Mouse (Mus musculus) neural tube, embryonic 13.5 days (tissue): ENCODE measurements around the gene Rbpjl. TPM values are rescaled to one million over a fixed set of nuclear protein-coding genes. Genes with fewer than 3 reads are reported as not detected.

Experiments
- ATAC-seq: fragments of 200-750 bp; cut with Nextera tagmentation; 2 replicates; pipeline ENCODE4 v1.8.0; 2017; ENCODE audit warnings: low read depth, mild to moderate bottlenecking, moderate TSS enrichment, moderate library complexity
- H3K27ac ChIP-seq: fragments of 300-500 bp; sonication (generic); replicated peaks from 2 replicates; pipeline ENCODE4 v1.5.1; 2015; ENCODE audit warnings: moderate library complexity, mild to moderate bottlenecking, inconsistent platforms
- H3K27me3 ChIP-seq: fragments of 300-500 bp; sonication (generic); 2 replicates; pipeline ENCODE4 v1.6.1; 2015; ENCODE audit warnings: mild to moderate bottlenecking, inconsistent platforms
- H3K36me3 ChIP-seq: fragments of 300-500 bp; sonication (generic); 2 replicates; pipeline ENCODE4 v1.6.1; 2015; ENCODE audit warnings: mild to moderate bottlenecking, inconsistent platforms
- H3K4me1 ChIP-seq: fragments of 300-500 bp; sonication (generic); replicated peaks from 2 replicates; pipeline ENCODE4 v1.6.1; 2015; ENCODE audit warnings: inconsistent platforms
- H3K4me2 ChIP-seq: fragments of 300-500 bp; sonication (generic); 2 replicates; pipeline ENCODE4 v1.6.1; 2015; ENCODE audit warnings: inconsistent platforms, mild to moderate bottlenecking, moderate library complexity
- H3K4me3 ChIP-seq: fragments of 300-500 bp; sonication (generic); 2 replicates; pipeline ENCODE4 v1.5.1; 2015; ENCODE audit warnings: mild to moderate bottlenecking, inconsistent platforms
- H3K9ac ChIP-seq: fragments of 300-500 bp; sonication (generic); 2 replicates; pipeline ENCODE4 v1.6.1; 2015; ENCODE audit warnings: moderate library complexity, mild to moderate bottlenecking, inconsistent platforms
- H3K9me3 ChIP-seq: fragments of 300-500 bp; sonication (generic); 2 replicates; pipeline ENCODE4 v1.6.1; 2016; ENCODE audit warnings: inconsistent platforms
- WGBS: fragments of 180-500 bp; shearing (Covaris S2); methylation state at CpG from one replicate; pipeline ENCODE4 v1.1.7; 2015; 5-methylcytosine and 5-hydroxymethylcytosine counted together
- polyA plus RNA-seq: library from polyadenylated mRNA; unstranded; fragments of >200 nt; fragmentation: Nextera tagmentation; extraction: Ambion mirVana; gene quantifications from 2 replicates; pipeline ENCODE4 v1.2.1, GENCODE M21; 2015

The Rbpjl gene
- polyA plus RNA-seq, 1 experiment from 2014 or later: 0.08 TPM

GRCm38 (mm10) chr2:164403396-164404081, 598 bp downstream of the Rbpjl start:
- H3K9ac ChIP-seq: no peak overlapping the region
- peak overlapping the region; percentile 33; the same call in 1 of the 2 replicates for H3K4me3 ChIP-seq
- peaks cover 28% of the 10 kb centered on the region for H3K4me1 ChIP-seq
- ATAC-seq: no peak
- H3K27ac ChIP-seq: no peak overlapping the region
- no peaks in the 10 kb centered on the region for H3K36me3 ChIP-seq
- peak overlapping the region; percentile 25 for H3K4me2 ChIP-seq
- H3K27me3 ChIP-seq: peaks cover 99% of the 10 kb centered on the region
- 9% methylated on average over 14 of the region's 14 CpGs for WGBS
- no peaks in the 10 kb centered on the region for H3K9me3 ChIP-seq

DNA sequence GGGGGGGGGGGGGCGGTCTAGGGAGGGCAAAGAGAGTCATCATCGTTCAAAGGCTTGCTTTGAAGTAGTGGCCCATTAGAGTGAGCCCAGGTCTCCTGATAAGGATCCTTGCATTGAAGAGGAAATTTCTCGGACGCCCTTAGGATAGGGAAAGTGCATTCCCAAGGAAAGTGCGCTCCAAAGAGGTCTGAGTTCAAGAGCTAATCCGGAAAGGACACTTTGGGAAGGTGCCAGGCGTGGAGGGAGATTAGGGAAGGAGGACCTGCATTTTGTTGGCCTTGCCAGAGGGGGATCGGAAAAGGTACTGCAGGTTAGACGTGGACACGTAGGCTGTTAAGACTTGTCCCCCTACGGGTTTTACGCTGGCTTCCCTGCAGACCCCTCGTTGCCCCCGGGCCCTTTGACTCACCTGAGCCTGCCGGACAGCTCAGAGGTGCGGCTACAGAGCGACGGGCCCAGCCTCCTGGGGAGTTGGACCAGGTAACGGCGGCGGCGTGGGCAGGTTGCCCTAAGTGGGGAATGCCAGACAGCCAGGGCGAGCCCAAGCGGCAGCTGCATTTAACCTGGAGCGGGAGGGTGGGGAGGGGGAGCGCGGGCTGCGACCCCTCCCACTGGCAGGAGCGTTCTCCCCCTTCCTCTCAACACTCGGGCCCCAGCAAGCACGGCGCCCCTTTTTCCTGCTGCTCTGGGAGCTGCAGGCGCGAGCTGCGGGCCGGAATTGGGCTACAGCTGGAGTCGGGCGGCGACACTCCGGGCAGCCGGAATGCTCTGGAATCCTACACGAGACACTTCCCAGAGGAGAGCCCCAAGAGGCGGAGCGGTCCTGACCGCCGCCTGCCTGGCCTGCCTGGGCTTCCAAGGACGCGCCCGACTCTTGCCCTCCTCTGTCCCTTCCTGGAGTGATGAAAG, 1.4 kb downstream of the Rbpjl start:
- Histone ChIP-seq H3K27me3 (peaks cover 99% of the 10 kb centered on the region), H3K27ac (no peak overlapping the region), H3K4me1 (peaks cover 28% of the 10 kb centered on the region), H3K36me3 (no peaks in the 10 kb centered on the region), H3K9me3 (no peaks in the 10 kb centered on the region), H3K9ac (peak overlapping the region; percentile 59), H3K4me3 (peak overlapping the region; percentile 33), H3K4me2 (peak overlapping the region; percentile 59)
- ATAC-seq: no peak
- WGBS: 1% methylated on average over 49 of the region's 49 CpGs

GRCm38 (mm10) chr2:164405060-164405459, 2.1 kb downstream of the Rbpjl start, which contains the start of gene Matn4:
Matn4 (minus strand) TSS chr2:164405160.
- WGBS: 5% methylated on average over 9 of the region's 9 CpGs

DNA sequence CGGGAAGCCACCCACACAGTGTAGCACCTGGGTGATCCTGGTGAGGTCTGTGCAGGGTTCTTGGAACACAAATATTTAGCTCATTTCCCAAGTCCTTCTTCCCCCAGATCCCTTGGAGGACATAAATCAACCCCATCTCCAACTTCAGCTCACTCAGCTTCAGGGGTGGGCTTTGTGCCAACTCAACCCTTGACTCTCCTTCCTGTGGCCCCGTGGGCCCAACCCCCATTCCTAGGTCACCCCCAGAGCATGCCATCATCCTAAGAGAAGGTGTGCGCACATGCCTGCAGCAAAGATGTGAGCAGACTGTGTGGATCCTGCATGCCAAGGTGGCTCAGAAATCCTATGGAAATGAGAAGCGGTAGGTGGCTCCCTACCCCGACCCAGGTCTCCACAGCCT, 2.6 kb downstream of the Rbpjl start:
- no peaks in the 10 kb centered on the region for H3K36me3 ChIP-seq
- H3K9me3 ChIP-seq: no peaks in the 10 kb centered on the region
- WGBS: 42% methylated on average over 5 of the region's 5 CpGs
- peaks cover 99% of the 10 kb centered on the region for H3K27me3 ChIP-seq
- no peak overlapping the region for H3K9ac ChIP-seq
- no peak for ATAC-seq
- H3K27ac ChIP-seq: no peak overlapping the region
- H3K4me3 ChIP-seq: no peak overlapping the region
- peaks cover 24% of the 10 kb centered on the region for H3K4me1 ChIP-seq
- H3K4me2 ChIP-seq: no peak overlapping the region

More at GRCm38 (mm10) chr2:164405060-164405459, 2.1 kb downstream of the Rbpjl start, which contains the start of gene Matn4:
- Histone ChIP-seq H3K27me3 (peaks cover 99% of the 10 kb centered on the region), H3K27ac (no peak within 1 kb of the TSS), H3K36me3 (no peaks in the 10 kb centered on the region), H3K4me1 (peaks cover 28% of the 10 kb centered on the region), H3K9ac (peak within 1 kb of the TSS; percentile 59), H3K9me3 (no peaks in the 10 kb centered on the region), H3K4me2 (peak within 1 kb of the TSS; percentile 59), H3K4me3 (peak within 1 kb of the TSS; percentile 33)
- no peak for ATAC-seq

DNA sequence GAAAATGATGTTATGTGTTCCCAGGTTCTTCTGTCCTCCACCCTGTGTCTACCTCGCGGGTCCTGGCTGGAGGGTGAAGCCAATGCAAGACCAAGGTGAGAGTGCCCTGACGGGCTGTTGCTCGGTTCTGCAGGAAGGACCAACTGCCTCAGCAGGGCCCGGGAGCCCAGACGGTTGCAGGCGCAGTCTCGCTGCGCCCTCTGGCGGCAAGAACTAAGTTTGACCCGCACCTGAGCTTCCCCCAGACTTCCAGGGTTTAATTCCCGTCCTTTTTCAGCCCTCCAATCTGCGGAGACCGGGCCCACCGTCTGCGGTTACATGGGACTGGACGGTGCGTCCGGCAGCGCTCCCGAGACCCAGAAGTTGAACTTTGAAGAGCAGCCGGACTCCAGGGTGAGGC, 4.8 kb downstream of the Rbpjl start:
- ATAC-seq: 0 out of 2 replicates have a peak, but pooled peaks have one; percentile 36
- H3K4me2 ChIP-seq: no peak overlapping the region
- no peak overlapping the region for H3K9ac ChIP-seq
- peaks cover 16% of the 10 kb centered on the region for H3K4me1 ChIP-seq
- H3K27ac ChIP-seq: no peak overlapping the region
- H3K27me3 ChIP-seq: peaks cover 85% of the 10 kb centered on the region
- no peak overlapping the region for H3K4me3 ChIP-seq
- under 1% methylated on average over 22 of the region's 22 CpGs for WGBS
- H3K9me3 ChIP-seq: no peaks in the 10 kb centered on the region
- H3K36me3 ChIP-seq: no peaks in the 10 kb centered on the region

GRCm38 (mm10) chr2:164414167-164414566, 11.2 kb downstream of the Rbpjl start:
- H3K27ac ChIP-seq: no peak overlapping the region
- H3K36me3 ChIP-seq: no peaks in the 10 kb centered on the region
- H3K9ac ChIP-seq: no peak overlapping the region
- ATAC-seq: peak; percentile 47
- peaks cover 5% of the 10 kb centered on the region; the same call in 1 of the 2 replicates for H3K4me1 ChIP-seq
- peak overlapping the region; percentile 14; the same call in 1 of the 2 replicates for H3K4me3 ChIP-seq
- peak overlapping the region; percentile 47 for H3K4me2 ChIP-seq
- WGBS: 29% methylated on average over 28 of the region's 28 CpGs
- H3K27me3 ChIP-seq: peaks cover 37% of the 10 kb centered on the region
- H3K9me3 ChIP-seq: no peaks in the 10 kb centered on the region

DNA sequence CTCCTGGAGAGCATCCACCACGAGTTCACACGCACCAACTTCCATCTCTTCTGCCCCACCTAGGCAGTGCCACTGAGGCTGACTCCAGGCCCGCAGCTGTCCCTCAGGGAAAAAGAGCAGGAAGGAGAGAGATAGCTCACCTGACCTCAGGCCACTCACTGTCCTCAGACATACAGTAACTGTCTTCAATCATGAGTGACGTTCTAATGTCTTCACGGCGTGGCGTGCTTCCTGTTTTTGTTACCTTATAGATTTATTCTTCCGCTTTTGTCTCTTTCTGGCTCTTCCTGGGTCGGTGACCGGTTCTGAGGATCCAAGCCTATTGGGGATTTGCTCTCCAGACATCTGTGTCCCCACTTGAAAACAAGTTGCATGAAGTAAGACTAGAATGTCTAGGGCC, 11.6 kb downstream of the Rbpjl start:
- Histone ChIP-seq H3K9me3 (no peaks in the 10 kb centered on the region), H3K4me1 (peaks cover 5% of the 10 kb centered on the region; the same call in 1 of the 2 replicates), H3K36me3 (no peaks in the 10 kb centered on the region), H3K27me3 (peaks cover 33% of the 10 kb centered on the region), H3K27ac (no peak overlapping the region), H3K4me2 (peak overlapping the region; percentile 47), H3K9ac (no peak overlapping the region), H3K4me3 (0 out of 2 replicates have a peak overlapping the region, but pooled peaks have one; percentile 14)
- WGBS: 71% methylated on average over 10 of the region's 10 CpGs
- ATAC-seq: no peak

GRCm38 (mm10) chr2:164417198-164417597, 14.3 kb downstream of the Rbpjl start:
- WGBS: 1% methylated on average over 2 of the region's 2 CpGs
- Histone ChIP-seq H3K27ac (no peak overlapping the region), H3K4me2 (no peak overlapping the region), H3K9me3 (no peaks in the 10 kb centered on the region), H3K4me1 (peaks cover 5% of the 10 kb centered on the region; the same call in 1 of the 2 replicates), H3K36me3 (no peaks in the 10 kb centered on the region), H3K4me3 (no peak overlapping the region), H3K9ac (no peak overlapping the region), H3K27me3 (peaks cover 17% of the 10 kb centered on the region)
- no peak for ATAC-seq

DNA sequence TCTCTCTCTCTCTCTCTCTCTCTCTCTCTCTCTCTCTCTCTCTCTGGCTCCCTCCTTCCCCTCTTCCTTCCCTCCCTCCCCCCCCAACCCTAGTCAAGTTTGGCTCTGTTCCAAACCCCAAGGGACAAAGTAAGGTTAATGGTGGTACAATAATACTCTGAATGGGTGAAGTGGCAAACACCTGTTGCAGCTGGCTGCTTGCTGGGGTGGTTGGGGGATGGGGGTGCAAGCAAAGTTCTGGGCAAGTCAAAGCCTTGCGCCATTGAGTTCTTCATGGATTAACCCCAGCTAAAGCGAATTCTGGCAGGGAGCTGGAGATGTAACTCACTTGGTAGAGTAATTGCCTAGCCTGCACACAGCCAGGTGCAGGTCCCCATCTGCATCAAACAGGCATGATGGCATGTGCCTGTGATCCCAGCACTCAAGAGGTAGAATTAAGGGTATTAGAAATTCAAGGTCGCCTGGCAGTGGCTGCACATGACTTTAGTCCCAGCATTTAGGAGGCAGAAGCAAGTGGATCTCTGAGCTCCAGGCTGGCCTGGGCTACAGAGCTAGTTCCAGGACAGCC, 15.5 kb downstream of the Rbpjl start:
- no peak for ATAC-seq
- Histone ChIP-seq H3K9ac (no peak overlapping the region), H3K4me2 (no peak overlapping the region), H3K4me3 (no peak overlapping the region), H3K27ac (no peak overlapping the region), H3K36me3 (no peaks in the 10 kb centered on the region), H3K4me1 (peaks cover 5% of the 10 kb centered on the region; the same call in 1 of the 2 replicates), H3K9me3 (no peaks in the 10 kb centered on the region), H3K27me3 (peaks cover 16% of the 10 kb centered on the region)
- 27% methylated on average over 3 of the region's 3 CpGs for WGBS

- no peak overlapping the region for H3K4me2 ChIP-seq
- H3K27ac ChIP-seq: no peak overlapping the region
- ATAC-seq: no peak
- WGBS: 4% methylated on average over 3 of the region's 3 CpGs
- no peak overlapping the region for H3K9ac ChIP-seq
- H3K4me1 ChIP-seq: no peaks in the 10 kb centered on the region
- H3K4me3 ChIP-seq: no peak overlapping the region
- no peaks in the 10 kb centered on the region for H3K36me3 ChIP-seq
- H3K9me3 ChIP-seq: no peaks in the 10 kb centered on the region
- H3K27me3 ChIP-seq: peaks cover 5% of the 10 kb centered on the region; the same call in 1 of the 2 replicates
Measured at GRCm38 (mm10) chr2:164419489-164419888, 16.5 kb downstream of the Rbpjl start.

DNA sequence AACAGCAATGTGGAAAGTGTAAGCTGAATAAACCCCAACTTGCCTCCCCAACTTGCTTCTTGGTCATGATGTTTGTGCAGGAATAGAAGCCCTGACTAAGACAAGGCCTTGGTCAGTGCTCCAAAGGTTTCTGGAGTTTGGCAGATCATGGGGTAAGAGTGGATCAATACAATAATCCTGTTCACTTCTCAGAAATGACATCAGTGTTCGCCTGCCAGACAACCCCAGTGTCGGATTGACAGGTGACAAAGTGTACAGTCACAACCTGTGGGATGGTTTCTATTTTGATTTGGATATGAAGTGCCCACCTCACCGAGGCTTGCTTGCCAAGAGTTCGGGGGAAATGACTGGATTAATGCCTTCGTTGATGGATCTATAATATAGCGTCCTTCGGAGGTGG, 18.4 kb downstream of the Rbpjl start:
- ATAC-seq: no peak
- H3K4me3 ChIP-seq: no peak overlapping the region
- H3K27me3 ChIP-seq: peaks cover 3% of the 10 kb centered on the region; the same call in 1 of the 2 replicates
- no peak overlapping the region for H3K4me2 ChIP-seq
- H3K9me3 ChIP-seq: no peaks in the 10 kb centered on the region
- no peak overlapping the region for H3K9ac ChIP-seq
- H3K36me3 ChIP-seq: no peaks in the 10 kb centered on the region
- no peak overlapping the region for H3K27ac ChIP-seq
- H3K4me1 ChIP-seq: no peaks in the 10 kb centered on the region
- WGBS: 88% methylated on average over 7 of the region's 7 CpGs

DNA sequence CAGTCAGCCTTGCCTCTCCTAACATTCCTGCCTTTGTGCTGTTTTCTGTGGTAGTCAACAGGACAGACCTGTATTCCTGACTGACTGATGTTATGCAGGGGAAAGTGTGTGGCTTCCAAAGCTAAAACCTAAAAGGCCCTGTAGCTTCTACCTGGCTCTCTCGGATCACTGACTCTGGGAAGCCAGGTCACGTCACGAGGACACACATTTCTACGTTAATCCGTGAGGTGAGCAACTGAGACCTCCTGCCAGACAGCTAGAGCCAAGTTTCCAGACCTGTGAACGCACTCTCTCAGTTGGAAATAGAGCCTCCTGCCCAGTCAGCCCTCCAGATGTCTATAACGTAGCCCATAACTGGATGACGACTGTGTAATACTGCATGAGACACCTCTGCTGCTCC, 19.0 kb downstream of the Rbpjl start:
- Histone ChIP-seq H3K4me1 (no peaks in the 10 kb centered on the region), H3K27ac (no peak overlapping the region), H3K4me2 (no peak overlapping the region), H3K9ac (no peak overlapping the region), H3K27me3 (no peaks in the 10 kb centered on the region), H3K4me3 (no peak overlapping the region), H3K36me3 (no peaks in the 10 kb centered on the region), H3K9me3 (no peaks in the 10 kb centered on the region)
- no peak for ATAC-seq
- WGBS: 86% methylated on average over 8 of the region's 8 CpGs
